Mouse (Mus musculus) ovary, postnatal 36 days (tissue): Measurements from ENCODE around the gene Cdk17.
A peak's percentile ranks its signal among the peaks of the same experiment; 100 is the strongest.

Experiments used
- DNase-seq: peaks from one replicate; pipeline ENCODE4 v3.0.0; 2022; ENCODE audit warnings: low spot score, mixed read lengths

Gene Cdk17

DNA sequence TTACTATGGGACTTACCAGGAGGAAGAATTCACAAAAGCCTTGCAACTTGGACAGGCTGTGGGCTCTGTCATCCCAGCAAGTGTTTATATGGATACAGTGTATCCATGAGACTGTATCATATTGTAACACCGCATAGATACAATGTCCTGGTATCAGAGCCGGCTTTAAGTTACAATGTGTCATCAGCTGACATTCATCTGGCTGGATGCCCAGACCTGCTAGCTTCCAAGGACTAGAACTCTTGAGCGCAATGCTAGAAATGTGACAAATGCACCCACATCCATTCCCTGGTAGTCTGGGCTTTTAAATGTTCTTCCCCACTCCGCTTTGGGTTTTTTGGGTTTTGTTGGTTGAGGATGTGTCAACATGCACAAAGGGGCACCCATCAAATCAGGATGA lies 127.7 kb downstream of the Cdk17 start:
- DNase-seq = no peak

DNA sequence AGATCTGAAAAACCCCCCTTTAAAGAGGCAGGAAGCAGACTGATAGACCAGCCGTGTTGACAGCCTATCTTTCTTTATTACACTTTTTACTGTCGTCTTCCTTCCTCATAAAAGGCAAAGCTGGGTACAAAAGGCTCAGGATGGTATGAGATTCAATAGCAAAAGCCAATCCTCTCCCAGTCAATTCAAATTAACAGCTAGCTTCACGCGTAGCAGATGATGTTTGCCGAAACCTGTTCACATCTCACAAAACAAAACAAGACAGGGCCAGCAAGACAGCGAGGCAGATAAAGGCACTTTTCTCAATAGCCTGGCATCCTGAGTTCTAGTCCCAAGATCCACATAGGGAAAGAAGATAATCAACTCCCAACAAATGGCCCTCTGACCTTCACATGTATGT lies 128.7 kb downstream of the Cdk17 start:
- DNase-seq = no peak

DNA sequence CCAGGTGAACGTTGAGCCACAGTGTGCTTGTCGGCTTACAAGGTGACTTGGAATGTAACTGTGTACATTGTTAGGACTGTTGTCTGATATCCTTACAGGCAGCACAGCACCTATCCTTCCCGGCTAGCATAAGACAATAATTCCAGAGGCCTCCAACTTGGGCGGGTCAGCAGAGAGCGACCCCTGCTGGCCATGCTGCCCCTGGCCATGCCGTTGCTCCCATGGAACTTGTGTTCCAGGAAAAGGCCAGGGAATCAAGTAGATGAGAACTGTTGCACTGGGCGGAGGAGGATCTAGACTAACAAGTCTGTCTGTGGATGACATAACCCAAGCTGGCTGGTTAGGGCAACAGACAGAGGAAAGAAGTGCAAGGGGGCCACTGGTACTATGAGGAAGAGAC lies 130.7 kb downstream of the Cdk17 start:
- peak; percentile 63 for DNase-seq

DNA sequence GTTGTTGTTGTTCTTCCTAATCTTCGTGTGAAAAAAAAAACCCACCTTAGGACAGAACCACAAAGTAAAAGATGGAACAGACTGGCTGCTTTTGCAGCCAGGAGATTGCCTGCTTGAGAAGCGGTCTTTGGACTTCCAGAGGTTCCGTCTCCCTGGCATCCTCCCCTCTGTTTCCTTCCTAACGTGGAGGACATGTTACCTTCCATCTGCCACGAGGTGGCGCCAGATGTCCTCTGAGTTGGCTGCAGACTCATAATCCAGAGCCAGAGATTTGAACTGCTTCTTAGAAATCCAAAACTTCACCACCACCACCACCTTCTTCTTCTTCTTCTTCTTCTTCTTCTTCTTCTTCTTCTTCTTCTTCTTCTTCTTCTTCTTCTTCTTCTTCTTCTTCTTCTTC lies 131.2 kb downstream of the Cdk17 start:
- peak; percentile 81 for DNase-seq

DNA sequence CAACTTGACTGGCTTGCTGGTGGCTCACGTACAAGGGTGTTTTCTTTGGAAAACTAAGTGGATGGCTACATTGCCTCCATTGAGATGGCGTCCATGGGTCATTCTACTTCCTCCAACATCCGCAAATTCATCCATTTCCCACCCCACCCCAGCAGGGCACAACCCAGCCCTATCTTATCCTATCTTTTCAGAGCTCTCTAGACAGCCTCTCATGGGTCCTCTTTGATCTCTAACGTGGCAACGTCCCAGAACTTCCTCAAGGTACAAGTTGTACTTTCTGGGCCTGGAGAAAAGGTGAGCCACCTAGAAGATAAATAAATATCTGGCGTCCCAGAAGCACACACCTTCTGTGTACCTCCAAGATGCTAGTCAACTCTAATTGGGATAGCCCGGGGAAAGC lies 132.9 kb downstream of the Cdk17 start:
- DNase-seq = no peak

DNA sequence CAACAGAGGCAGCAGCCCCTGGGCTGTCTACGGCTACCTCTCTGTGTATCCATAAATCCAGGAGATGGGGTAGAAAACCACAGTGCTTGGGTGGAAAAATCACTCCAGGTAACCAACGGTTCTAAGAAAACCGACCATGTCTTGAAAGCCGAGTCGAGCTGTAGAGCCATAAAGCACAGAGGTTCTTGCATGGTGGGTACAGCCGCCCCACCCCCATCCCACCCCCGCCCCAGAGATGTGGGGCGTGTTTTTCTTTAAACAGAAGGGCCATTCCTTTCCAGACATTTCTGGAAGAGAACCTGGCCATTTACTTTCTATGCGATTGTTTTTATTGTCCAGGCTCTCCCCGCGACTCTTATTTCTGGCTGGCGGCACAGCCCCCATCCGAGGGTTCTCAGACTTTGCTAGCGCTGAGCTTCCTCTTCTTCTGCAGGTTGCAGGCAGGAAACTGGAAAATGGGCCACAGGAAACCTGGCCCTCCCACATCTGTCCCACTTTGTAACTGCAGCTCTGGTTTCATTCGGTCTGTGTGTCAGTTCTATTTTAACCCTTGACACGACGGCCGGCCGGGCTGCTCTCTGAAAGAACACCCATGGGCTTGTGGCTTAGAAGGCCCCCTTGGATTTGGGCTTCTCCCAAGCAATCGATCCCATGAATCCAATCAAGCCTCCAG lies 134.0 kb downstream of the Cdk17 start:
- DNase-seq = no peak

DNA sequence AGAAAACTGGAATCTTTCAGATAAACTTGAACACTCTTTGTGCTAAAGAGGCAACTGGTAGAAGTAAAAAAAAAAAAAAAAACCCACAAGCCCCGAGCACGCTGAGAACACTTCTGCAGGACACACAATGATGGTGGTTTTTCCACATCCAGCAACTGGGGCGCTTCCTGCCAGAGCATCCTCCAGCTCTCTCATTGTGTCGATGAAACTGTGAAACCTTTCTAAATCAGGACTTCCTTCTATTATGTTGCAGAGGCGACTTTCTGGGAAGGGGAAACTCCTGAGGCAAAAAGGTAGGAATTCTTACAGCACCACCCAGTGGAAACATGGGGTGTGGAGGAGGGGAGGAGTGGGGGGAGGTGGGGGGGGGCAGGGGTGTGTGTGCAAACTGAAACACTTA lies 137.1 kb downstream of the Cdk17 start:
- DNase-seq = no peak

DNA sequence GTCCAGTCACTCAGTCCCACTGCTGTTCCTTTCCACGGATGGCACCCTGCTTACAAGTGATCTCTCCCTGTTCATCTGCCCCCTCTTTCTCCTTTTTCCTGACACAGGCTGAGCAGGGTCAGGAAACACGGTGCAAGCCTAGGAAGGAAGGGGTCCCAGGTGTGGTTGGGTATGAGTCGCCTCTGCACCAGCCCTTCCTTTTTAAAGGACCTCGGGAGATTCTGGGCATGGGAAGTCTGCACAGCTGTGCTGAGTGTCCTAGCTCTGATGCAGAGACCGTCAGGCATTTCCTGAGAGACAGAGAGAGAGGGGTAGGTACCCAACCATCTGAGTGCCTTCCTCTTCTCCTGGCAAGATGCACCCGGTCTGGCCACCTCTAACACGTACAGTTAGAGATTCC lies 137.5 kb downstream of the Cdk17 start:
- no peak for DNase-seq

DNA sequence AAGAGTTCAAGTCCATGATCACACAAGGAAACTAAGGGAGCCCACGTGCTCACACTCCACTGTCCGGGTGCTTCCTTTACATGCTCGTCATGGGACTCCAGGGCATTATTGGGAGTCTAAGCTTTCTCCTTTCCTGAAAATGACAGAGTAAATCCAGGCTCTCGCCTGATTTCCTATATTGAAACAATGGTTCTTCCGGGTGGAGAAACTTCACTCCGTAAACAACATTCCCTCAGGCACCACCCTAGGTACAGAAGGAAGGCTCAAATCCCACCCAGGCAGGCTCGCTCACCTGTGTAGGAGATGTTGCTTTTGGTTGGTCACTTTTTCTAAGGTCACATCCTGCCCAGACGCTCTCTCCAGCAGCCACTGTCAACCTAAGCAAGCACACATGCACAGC lies 141.2 kb downstream of the Cdk17 start:
- DNase-seq = no peak

DNA sequence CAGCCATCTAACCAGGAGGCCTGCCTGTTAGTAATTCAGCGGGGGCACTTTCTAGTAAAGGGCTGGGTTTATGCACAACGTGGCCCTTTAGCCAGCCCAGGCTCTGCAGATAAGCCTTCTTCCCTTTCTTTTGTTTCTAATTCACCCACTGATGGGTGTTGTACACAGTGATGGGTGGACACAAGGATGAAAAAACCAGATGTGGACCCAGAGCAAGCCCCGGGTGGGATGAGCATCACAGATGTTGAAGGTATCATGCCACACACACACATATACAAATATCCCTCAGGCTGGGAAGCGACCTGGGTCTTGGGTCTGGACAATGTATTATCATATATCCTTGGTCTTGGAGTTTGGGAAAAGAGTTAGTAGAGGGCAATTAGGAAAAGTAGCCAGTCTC lies 142.6 kb downstream of the Cdk17 start:
- no peak for DNase-seq

DNA sequence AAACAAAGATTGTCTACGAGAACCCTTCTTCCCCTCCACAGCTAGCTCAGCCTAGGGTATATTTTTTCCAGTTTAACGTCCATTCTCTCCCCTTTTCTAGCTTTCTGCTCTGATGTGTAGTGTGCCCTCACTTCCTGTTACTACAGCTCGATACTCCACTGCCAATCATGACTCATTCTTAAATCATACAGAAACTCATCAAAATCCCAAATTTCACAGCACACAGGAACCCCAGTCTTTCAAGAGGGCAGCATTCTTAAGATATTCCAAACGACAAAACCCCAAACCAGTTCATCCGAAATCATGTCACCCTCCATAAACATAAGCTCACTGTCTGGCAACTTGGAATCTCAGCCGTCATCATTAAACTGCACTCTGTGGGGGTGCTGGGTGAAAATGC lies 145.3 kb downstream of the Cdk17 start:
- no peak for DNase-seq

DNA sequence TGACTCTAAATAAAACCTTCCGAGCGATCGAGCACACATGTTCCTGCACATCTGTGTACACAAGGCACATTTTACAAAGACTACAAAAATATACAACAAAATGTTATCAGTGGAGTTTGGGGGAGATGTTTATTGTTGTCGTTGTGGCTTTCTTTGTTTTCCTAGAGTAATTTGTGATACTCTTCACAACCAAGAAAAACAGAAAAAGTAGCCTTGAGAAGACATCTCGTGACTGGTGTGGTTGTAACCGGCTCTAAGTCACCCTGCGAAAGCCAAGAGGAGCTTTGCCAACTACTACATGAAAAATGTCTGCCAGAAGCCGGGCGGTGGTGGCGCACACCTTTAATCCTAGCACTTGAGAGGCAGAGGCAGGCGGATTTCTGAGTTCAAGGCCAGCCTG lies 145.7 kb downstream of the Cdk17 start:
- no peak for DNase-seq

DNA sequence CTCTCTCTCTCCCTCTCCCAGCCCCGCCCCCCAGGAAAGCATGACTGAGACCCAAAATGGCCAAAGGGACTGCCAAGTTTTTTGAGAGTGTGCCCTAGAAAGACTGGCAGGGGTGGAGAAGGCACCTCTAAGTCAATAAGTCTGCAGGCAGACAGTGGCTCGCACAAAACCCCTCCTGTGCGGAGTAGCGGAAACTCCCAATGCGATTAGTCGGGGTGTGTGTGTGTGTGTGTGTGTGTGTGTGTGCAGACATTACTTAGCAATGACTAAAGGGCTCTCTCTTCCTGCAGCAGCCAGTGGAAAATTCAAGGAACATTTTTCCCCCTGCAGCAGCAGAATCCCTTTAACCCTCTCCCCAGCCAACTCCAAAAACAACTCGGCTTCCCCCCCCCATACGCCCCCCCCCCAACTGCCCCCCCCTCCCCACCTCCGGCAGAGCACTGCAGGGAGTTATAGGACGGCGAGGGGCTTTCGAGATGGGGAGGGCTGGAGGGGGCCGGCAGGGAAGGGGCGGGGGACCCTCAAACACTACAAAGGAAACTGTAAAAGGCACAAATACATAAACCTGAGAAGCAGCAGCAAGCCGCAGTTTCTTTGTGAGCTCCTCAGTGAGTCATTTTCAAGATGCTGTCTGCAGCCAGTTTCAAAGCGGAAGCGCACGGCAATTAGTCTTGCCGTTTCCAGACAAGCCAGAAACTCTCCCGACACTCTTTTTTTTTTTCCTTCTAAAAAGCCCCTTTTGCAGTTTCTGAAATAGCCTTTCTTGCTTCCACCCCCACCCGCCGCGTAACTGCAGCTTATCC lies 148.7 kb downstream of the Cdk17 start:
- DNase-seq = no peak

DNA sequence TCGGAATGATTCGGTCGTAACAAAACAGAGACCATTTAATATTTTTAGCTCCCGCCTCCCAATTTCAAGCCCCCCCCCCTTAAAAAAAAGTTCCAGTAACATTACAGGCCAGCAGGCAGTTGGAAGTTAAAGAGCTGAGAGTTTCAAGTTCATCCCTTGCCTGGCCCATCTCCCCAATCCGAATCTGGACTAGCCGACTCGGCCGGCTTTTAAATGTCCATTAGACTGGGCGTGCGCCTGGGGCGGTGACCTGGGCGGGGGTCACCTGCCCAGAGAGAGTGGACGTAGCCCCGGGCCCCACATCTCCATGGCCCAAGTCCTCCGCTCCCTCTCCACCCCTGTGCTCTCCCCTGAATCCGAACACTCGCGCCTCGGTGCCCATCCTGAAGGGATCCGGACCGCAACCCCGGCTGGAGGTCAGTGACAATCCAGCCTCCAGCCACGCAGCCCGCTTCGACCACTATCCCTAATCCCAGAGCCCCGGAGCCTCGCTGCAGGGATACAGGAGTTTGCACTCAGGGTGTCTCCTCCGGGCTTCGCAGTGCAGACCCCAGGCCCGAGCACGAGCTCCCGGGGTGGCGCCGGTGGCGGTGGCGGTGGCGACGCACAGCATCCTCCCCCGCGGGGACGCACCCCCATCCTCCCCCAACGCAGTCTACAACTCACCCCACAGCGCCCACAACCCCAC lies 149.4 kb downstream of the Cdk17 start:
- no peak for DNase-seq

DNA sequence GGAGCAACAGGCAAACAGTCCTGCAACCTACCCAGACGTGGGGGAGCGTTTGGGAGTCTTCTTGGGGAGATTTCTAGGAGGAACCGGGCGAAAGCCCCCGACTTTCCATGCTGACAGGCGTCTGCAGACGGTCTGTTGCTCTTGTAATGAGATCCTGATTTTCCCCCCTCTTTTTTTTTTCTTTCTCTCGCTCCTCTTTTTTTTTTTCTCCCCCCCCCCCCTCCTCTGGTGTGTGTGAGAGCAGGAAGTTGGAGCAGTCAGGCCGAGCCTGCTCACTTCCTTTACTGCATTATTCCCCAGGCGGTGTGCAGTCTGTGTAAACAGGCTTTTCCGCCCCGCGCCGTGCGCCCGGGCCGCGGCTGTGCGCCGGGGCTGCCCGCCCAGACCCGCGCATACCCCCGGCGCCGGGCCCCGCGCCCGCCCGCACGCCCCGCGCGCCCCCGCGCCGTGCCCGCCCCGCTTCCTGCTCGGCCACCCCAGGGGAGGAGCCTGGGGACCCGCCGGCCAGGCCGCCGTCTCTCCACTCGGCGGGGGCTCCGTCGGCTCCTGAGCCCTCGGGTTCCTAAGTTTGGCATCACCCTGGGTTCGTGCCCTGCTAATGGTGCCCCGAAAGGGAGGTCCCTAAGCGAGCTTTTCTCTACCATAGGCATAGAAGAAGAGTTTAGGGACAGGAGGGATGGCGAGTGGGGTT lies 150.2 kb downstream of the Cdk17 start, which contains the start of gene Elk3:
Gene Elk3 (minus strand): TSS at position 415 of the 691 bp plus-strand sequence.
- DNase-seq = peak; percentile 67

DNA sequence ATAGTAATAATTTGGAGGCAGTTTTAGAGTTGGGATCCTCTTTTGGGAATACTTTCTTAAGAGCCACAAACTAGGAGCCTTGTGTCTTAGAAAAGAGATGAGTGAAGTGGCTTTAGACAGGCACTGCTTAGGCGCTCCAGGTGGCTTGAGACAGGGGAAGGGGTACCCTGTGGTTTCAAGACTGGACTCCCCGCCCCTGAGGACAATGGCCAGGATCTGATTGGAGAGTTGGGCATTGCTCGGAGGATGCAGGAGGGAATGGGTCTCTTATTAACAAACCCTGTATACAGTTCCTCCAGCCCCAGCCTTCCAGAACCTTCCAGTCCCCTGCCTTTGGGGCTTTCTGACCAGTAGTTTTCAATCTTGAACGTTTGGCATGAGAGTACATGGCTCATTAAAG lies 150.9 kb downstream of the Cdk17 start:
- no peak for DNase-seq
